Mouse (Mus musculus): Measurements from ENCODE around the gene Pgbd1. TPM values are rescaled to one million over a fixed set of nuclear protein-coding genes. Genes with fewer than 3 reads are reported as not detected.
"Not testable (repeated sequence)": the region's sequence is repeated elsewhere in the genome, so short reads cannot be mapped to it uniquely, and the experiment has no call there.

Pgbd1 gene
- polyA plus RNA-seq (2015; fragmentation: Nextera tagmentation; extraction: Ambion mirVana), result 0.31 and 0.39 TPM in 2 replicates

DNA sequence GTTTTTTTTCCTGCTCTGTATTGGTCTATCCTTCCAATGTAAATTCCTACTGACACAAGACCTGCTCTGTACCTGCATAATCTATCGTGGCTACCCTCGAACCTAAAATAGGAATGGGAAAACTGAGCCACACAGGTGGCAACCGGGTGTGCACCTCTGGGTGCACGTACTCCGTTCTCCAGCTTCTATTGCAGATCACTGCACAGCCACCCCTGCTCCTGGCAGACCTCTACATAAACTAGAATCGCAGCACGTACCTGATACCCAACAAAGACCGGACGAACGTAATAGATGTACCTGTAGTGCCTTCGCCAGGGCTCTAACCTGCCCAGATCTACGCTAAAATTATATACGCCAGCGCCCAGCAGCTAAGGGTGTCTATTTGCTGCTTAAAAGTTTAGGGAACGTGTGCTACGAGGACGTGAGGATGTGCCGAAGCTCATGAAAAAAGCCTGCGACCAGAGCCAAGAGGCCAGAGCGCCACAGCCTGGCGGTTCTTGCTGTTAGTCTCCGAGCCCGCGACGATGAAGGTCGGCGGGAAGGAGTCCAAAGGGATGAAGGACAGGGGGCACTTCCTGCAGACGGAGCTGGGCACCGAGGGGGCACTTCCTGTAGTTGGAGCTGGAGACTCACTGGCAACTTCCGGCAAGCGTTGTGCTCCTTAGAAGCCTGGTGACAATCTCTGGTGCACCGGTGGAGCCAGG, at the start of gene Pgbd1:
Gene Pgbd1 (minus strand): TSS at position 556 of the 704 bp plus-strand sequence.
- ATAC-seq, result peak; percentile 80
- WGBS (ENCODE audit: insufficient replicate concordance), result under 1% methylated on average over 32 of the region's 32 CpGs

DNA sequence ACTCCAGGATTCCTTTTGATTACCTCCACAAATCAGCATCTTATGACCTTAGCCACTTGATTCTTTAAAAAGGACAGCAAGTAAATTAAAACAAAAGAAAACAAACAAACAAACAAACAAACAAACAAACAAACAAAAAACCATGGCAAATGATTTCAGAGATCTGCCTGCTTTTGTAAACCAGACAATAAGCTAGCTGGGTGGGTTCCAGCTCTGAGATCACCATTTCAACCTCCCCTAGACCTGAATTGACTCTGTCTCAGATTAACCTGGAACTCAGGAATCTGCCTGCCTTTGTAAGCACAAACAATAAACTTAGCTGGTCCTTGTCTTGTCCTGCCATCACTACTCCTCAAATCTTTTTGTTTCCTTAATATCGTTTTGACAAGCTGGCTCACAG, 46.0 kb upstream of the Pgbd1 start:
- Histone ChIP-seq H3K4me1 (ENCODE audit: insufficient read depth) (no peaks in the 10 kb centered on the region), H3K4me2 (ENCODE audit: low read depth, low read length) (no peak overlapping the region), H3K27me3 (ENCODE audit: insufficient read depth, low read length) (no peaks in the 10 kb centered on the region), H3K4me3 (ENCODE audit: low read depth, low read length) (no peak overlapping the region), H3K9ac (replicated peaks) (no peak overlapping the region), H3K9me3 (ENCODE audit: low read length) (peaks cover 3% of the 10 kb centered on the region; the same call in 1 of the 2 replicates), H3K36me3 (replicated peaks; ENCODE audit: insufficient read depth, low read length) (no peaks in the 10 kb centered on the region), H3K27ac (ENCODE audit: low read depth) (no peak overlapping the region)
- DNase-seq, result no peak
- 73% methylated on average over 1 of the region's 1 CpGs for WGBS (ENCODE audit: insufficient replicate concordance)
- TF ChIP-seq EP300 (IDR thresholded peaks at IDR 0.05; ENCODE audit: low read depth) (no peak), CTCF (IDR thresholded peaks at IDR 0.05; ENCODE audit: low read depth) (no peak)
- no peak for ATAC-seq

More for the DNA sequence above, at the start of gene Pgbd1:
- Histone ChIP-seq H3K4me1 (ENCODE audit: insufficient read depth) (peaks cover 8% of the 10 kb centered on the region; the same call in 1 of the 2 replicates), H3K9me3 (ENCODE audit: low read length) (no peaks in the 10 kb centered on the region), H3K27me3 (ENCODE audit: insufficient read depth, low read length) (no peaks in the 10 kb centered on the region), H3K27ac (ENCODE audit: low read depth) (peak within 1 kb of the TSS; percentile 75), H3K4me2 (ENCODE audit: low read depth, low read length) (peak within 1 kb of the TSS; percentile 96), H3K9ac (replicated peaks) (peak within 1 kb of the TSS; percentile 77), H3K4me3 (ENCODE audit: low read depth, low read length) (peak within 1 kb of the TSS; percentile 67), H3K36me3 (replicated peaks; ENCODE audit: insufficient read depth, low read length) (peaks cover 19% of the 10 kb centered on the region)
- peak; percentile 70 for DNase-seq
- TF ChIP-seq CTCF (IDR thresholded peaks at IDR 0.05; ENCODE audit: low read depth) (peak; percentile 66), EP300 (IDR thresholded peaks at IDR 0.05; ENCODE audit: low read depth) (no peak)

DNA sequence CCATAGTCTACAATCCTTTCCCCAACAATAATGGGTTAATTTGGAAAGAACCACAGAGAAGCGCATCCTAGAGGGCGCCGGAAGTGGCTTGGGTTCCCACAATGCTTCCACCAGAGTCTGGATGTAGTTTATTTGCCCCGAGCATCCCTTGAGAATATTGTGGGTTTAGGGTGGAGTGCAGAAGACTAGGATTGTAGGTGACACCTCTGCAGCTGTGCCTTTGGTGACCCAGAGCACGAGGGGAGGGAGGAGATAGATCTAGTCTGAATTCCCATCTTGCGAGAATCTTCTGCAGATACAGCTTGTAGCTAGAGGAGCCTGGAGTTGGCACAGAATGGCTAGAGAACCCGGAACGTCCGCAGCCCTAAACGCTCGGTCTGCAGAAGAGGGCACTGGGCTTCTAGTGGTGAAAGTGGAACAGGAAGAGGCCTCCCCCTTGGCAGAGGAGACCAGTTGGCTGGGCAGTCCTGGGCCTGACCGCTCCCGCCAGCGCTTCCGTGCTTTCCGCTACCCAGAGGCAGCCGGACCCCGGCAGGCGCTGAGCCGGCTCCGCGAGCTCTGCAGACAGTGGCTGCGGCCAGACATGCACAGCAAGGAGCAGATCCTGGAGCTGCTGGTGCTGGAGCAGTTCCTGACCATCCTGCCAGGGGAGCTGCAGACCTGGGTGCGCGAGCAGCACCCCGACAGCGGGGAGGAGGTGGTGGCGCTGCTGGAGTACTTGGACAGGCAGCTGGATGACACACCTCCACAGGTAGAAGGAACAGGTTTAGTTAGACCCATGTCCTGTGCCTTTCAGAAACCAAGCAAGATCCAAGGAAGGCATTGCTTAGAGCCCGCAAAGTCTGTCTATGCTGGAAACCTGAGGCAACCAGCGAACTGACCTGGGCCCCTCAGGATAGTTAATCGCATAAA, 38.2 kb upstream of the Pgbd1 start, which contains the start of the genes Zkscan4 and Gm10065:
Gene Zkscan4 (plus strand): TSS at position 149 of the 912 bp plus-strand sequence.
Gene Gm10065 (minus strand): TSS at position 683 of the 912 bp plus-strand sequence.
- Histone ChIP-seq H3K4me3 (ENCODE audit: low read depth, low read length) (peak within 1 kb of the TSS; percentile 52), H3K9ac (replicated peaks) (peak within 1 kb of the TSS; percentile 41), H3K4me2 (ENCODE audit: low read depth, low read length) (peak within 1 kb of the TSS; percentile 83), H3K27ac (ENCODE audit: low read depth) (peak within 1 kb of the TSS; percentile 84)
- DNase-seq, result peak; percentile 56
- H3K36me3 ChIP-seq (replicated peaks; ENCODE audit: insufficient read depth, low read length); H3K4me1 ChIP-seq (ENCODE audit: insufficient read depth); H3K27me3 ChIP-seq (ENCODE audit: insufficient read depth, low read length); H3K9me3 ChIP-seq (ENCODE audit: low read length): not testable (repeated sequence)
- peak; percentile 89 for ATAC-seq
- WGBS (ENCODE audit: insufficient replicate concordance), result 4% methylated on average over 25 of the region's 31 CpGs

GRCm38 (mm10) chr13:21472427-21472826, 31.6 kb upstream of the Pgbd1 start:
- Histone ChIP-seq H3K9ac (replicated peaks) (no peak overlapping the region), H3K4me1 (ENCODE audit: insufficient read depth) (peaks cover 8% of the 10 kb centered on the region), H3K36me3 (replicated peaks; ENCODE audit: insufficient read depth, low read length) (no peaks in the 10 kb centered on the region), H3K27ac (ENCODE audit: low read depth) (no peak overlapping the region), H3K27me3 (ENCODE audit: insufficient read depth, low read length) (no peaks in the 10 kb centered on the region), H3K4me2 (ENCODE audit: low read depth, low read length) (no peak overlapping the region), H3K4me3 (ENCODE audit: low read depth, low read length) (no peak overlapping the region), H3K9me3 (ENCODE audit: low read length) (no peaks in the 10 kb centered on the region)
- TF ChIP-seq CTCF (IDR thresholded peaks at IDR 0.05; ENCODE audit: low read depth) (no peak), EP300 (IDR thresholded peaks at IDR 0.05; ENCODE audit: low read depth) (no peak)
- WGBS (ENCODE audit: insufficient replicate concordance), result 30% methylated on average over 4 of the region's 4 CpGs
- ATAC-seq (no peak), DNase-seq (no peak)

GRCm38 (mm10) chr13:21469097-21469496, 28.2 kb upstream of the Pgbd1 start:
- ATAC-seq (no peak), DNase-seq (no peak)
- WGBS (ENCODE audit: insufficient replicate concordance), result 23% methylated on average over 9 of the region's 9 CpGs
- no peak overlapping the region for H3K27ac ChIP-seq (ENCODE audit: low read depth)
- peaks cover 8% of the 10 kb centered on the region for H3K4me1 ChIP-seq (ENCODE audit: insufficient read depth)
- no peak overlapping the region; the same call in 1 of the 2 replicates for H3K4me3 ChIP-seq (ENCODE audit: low read depth, low read length)
- H3K9me3 ChIP-seq (ENCODE audit: low read length), result no peaks in the 10 kb centered on the region
- H3K4me2 ChIP-seq (ENCODE audit: low read depth, low read length), result peak overlapping the region; percentile 97
- H3K9ac ChIP-seq (replicated peaks), result no peak overlapping the region
- TF ChIP-seq CTCF (IDR thresholded peaks at IDR 0.05; ENCODE audit: low read depth), result no peak
- TF ChIP-seq EP300 (IDR thresholded peaks at IDR 0.05; ENCODE audit: low read depth), result no peak
- H3K36me3 ChIP-seq (replicated peaks; ENCODE audit: insufficient read depth, low read length), result no peaks in the 10 kb centered on the region
- H3K27me3 ChIP-seq (ENCODE audit: insufficient read depth, low read length), result no peaks in the 10 kb centered on the region
